Mouse (Mus musculus) T-helper 2 cell (primary cell): ENCODE results near the gene Tmem182.

Experiments used
- in situ Hi-C: fragments of 300-600 bp; cut with MboI, MseI; formaldehyde crosslinking; loops from one replicate; pipeline ENCODE4 v1.15.1; 2025; ENCODE audit warnings: high pct_unique_total_duplicates

The Tmem182 gene

DNA sequence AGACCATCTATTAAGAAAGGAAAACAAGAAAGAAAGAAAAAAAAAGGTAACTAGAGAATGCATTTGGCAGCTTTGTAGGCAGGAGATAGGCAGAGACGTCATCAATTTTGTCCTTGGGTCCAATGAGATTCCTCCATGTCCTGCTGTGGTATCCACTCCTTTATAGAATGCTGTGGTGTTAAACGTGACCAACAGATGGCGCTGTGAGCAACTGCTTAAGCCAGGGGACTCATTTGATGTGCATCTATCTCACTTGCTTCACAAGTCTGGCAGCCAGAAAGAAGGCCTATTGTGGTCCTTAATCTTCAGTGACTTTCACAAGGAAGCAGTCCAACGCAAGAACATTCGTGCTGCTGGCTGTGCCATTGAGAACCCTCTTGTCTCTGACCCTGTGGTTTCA, 8.1 kb upstream of the Tmem182 start:
- in situ Hi-C loops, result no loop called here

DNA sequence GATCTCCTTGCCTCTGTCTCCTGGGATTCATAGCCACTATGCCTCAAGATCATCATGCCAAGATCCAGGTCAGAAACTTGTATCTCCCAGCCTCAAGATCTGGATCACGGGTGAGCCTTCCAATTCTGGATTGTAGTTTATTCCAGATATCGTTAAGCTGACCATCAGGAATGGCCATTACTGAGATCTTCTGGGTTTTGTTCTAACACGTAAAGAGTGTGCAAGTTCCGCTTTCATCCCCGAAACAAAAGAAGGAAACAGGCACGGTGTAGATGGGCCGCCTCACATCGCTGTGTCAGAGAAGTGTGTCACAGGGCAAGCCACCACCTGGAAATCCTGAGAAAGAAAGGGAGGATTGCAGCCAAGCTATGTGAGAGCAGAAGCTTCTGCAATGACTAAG, 6.3 kb upstream of the Tmem182 start:
- in situ Hi-C loops, result no loop called here

DNA sequence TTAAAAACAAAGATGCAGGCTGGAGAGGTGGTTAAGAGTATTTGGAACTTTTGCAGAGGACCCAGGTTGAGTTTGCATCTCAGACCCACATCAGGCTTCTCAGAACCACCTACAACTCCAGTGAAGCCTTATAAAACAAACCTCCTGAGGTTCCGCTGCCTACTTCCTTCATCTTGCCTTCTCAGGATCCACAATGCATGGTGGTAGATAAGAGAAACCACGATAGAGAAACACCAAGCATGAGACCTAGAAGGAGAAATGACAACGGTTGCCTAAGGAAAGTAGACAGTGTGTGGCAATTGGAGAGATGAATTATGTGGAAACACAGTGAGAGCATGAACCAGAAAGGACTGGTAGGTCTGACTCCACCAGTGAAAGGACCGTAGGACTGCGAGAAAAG, 4.5 kb upstream of the Tmem182 start:
- in situ Hi-C loops, result no loop called here

DNA sequence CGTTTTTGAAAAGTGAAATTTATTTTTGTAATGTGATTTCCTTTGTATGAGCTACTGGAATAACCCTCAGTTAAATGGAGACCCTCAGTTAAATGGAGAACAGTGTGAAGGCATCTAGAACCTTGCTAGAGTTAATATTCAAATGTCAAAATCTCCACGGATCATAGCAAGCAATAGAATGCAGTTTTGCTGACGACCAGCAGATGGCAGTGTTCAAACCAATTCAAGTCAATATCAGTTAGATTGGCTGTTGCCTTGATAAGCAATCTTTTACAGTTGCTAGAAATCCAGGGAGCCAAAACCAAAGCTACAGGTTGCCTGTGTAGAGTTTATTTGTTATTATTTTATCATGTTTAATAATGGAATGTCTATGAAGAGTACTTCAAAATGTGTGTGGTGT, 2.6 kb upstream of the Tmem182 start:
- in situ Hi-C loops, result no loop called here

DNA sequence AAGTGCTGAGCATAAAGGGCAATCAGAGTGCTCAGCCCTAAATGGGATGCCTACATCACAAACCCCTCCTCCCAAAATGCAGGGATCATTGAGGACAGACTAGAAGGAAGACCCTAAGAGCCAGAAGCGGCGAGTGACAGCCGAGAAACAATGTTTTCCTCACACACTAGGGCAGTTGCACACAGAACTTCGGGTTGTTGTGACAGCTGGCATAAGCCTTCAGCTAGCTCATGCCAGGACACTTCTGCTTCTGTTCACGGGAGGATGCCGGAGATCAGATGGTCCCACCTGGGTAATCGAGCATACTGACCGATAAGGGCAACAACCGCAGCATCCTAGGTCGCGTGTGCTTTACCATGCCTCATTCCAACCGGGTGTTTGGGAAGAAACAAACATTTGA, 1.3 kb upstream of the Tmem182 start:
- in situ Hi-C loops, result no loop called here

DNA sequence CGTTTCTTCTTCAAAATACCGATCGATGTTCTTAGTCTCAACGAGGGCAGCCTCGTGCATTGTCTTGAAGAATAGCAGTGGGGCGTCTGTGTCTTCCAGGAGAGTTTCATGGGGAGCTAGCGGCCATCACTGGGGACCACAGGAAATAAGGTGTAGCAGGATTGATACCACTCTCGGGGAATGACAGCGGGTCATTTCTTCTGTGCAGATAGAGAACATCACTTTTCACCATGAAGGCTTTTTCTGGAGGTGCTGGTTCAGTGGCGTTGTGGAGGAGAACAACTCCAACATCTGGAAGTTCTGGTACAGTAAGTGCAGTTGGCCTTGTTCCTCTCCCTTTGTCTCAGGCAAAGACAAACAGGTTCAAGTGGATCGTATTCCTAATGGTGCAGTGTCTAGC, 490 bp downstream of the Tmem182 start:
- in situ Hi-C loops, result no loop called here

DNA sequence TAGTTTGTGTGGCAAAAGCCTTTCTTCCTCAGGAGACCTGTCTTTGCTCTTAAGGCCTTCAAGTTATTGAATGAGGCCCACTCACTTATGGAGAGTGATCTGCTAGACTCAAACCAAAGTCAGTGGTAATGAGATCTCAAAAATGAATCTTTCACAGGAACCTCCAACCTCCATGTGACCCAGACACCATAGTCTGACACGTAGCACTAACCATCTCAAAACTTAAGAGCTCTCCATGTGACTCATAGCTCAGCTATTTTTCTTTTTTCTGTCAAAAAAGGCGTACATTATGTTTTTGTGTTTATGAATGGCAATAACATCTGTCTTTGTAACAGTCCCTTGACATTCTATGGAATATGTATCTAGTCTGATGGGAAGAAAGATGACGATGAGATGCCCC, 3.2 kb downstream of the Tmem182 start:
- in situ Hi-C loops, result no loop called here

DNA sequence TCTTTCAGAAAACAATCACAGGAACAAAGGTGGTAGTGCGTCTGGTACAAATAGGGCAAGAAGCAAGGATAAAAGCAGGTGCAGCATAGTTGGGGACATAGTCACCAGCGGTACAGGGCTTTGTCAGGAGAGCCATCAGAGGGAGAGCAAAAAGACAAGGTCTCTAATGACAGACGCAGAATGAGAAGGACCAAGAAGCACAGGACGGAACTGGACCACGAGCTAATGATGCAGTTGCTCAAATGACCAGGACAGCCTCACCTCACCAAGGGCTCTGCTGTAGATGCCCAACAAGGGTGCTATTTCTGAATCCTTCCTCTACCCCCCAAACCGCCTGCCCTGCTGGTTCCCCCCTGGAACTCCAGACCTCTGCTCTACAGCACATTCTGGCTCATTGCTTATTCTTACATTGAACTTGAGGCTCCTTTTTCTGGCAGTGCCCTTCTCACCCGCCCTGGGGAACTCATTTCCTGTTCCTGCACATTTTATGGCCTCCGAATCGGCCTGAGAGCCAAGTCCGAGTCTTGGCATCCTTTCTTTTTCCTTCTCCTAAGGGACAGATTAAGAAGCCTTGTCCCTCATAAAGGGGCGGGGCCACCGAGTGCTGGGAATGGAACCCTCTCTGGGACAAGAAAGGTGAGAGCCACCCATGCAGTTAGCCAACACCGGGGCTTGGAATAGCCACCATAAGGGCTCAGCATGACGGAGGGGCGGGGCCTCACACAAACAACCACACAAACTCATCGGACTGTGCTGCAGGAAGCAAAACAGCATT, 9.9 kb downstream of the Tmem182 start:
- in situ Hi-C loops, result no loop called here

DNA sequence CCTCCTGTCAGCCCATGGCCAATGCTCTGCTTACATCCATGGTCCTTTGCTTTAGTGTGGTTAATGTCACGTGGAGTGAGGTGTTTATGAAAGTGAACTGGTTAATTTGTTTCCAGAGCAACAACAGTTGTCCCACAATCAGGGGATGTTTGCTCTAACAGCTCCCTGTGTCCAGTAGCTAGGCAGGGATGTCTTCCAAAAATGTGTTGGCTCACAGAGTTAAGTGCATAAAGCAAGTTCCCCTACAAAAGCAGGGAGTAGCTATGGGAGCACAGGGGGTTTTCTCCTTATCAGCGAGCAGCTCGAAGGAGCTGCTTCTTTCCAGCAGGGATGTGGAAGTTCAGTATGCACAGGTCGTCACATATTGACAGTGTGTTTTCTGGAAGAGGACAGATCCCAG, 19.1 kb downstream of the Tmem182 start:
- in situ Hi-C loops, result no loop called here

DNA sequence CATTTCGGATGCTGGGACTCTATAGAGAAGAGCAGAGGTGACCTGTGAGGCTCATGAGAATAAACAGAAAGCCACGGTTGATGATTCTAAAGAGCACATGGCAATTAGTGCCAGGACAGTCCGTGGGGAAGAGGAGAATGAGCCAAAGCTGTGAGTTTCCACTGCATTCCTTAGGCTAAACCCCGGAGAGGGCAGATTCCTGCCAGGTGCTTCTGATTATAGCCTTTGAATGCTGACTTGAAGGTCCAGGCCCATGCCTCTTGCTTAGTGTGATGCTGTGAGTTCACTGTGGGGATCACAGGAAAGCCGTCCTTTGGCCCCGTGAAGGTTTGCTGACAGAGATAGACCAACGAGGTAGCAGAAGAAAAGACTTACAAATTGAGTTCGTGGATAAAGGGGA, 19.5 kb downstream of the Tmem182 start:
- in situ Hi-C loops, result no loop called here

DNA sequence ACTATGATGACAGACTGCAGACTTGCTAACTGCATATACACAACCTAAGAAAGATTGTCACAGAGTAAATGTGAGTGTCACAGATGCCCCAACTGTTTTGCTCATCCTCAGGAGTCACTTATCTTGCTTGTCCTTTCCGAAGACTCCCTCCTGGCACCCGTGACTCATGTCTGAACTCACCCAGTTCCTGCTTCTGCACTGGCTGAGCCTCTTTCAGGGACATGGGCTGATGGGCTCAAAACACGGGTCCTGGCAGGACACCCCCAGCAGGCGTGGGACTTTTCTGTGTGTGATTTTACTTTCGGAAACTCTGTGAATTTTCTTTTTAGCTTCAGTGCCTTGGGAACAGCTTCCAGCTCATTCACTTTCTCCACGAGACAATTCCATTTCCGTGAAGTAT, 20.4 kb downstream of the Tmem182 start:
- in situ Hi-C loops, result no loop called here

DNA sequence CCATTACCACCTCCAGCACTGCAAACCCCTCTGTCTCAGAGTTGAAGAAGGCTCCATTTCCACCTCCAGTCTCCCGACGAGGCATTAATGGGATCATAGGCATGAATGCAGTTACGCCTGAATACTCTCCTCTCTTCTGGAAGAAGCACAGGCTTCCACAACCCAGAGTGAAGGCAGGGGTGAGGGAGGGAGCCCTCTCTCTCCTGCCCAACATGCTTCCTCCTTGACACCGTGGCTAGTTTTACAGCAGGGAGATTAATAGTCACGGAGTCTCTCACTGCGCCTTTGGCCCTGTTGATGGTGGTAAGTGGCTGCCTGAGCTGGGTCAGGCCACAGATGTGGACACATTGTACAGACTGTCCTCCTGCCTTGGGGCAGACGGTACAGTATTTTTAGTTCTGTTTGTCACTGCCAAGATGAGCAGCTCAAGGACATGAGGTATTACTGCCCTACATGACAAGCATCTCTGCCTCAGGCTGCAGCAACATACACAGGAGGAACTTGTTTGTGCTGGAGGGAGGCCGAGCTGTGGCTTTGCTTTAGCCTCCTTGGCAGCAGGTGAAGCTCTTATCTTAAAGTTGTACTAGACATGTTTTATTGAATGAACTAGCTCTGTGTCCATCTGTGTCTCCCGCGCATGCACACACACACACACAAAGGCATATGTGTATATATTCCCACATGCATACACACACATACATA, 24.0 kb downstream of the Tmem182 start:
- in situ Hi-C loops, result no loop called here

DNA sequence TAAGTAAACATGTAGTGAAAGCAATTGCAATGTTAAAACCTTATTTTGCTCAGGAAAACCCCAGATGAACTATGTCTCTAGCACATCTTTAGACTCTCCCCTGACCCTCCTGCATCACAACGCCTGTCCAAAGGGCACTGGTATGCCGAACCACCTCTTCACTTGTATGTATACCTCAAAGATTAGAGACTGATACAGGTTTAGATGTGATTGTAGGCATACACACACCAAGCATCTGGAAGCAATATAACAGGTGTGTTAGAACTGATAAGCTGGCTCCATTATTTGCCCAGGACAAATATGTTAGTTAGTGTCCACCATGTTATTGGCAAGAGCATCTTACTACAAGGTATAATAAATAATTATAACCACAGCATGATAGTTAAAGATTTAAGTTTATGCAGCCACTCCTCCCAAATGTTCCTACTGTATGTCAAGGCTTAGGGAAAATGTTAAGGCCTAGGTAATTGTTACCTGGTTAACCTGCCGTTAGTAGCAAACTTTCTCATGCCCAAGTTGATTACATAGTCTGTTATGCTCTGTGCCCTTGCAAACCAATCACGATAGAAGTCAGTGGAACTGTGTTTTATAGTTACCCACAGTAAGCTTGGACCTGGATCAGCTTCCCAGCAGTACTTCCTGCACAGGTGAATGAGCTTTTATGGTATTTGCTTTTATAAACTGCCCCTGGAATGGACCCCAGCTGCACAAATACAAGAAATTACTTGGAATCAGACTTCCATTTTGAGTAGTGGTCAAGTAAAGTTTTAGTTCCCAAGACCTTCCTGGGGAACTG, 25.5 kb downstream of the Tmem182 start:
- in situ Hi-C loops, result no loop called here

DNA sequence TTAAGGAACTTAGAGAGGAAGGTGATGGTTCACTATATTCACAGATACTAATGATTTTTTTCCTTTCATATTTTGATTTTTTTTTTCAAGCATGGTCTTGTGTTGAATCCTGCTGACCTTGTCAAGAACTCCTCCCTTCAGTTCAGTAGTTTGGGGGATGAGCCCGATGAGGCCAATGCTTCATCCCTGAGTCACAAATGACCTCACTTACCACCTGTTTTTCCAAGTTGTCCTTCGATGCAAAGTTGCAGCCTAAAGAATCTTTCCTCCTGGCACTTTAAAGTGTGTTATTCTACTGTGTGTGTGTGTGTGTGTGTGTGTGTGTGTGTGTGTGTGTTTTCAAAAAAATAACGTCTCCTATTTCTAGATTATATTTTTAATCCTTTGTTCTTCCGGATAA, 30.1 kb downstream of the Tmem182 start:
- in situ Hi-C loops, result no loop called here

DNA sequence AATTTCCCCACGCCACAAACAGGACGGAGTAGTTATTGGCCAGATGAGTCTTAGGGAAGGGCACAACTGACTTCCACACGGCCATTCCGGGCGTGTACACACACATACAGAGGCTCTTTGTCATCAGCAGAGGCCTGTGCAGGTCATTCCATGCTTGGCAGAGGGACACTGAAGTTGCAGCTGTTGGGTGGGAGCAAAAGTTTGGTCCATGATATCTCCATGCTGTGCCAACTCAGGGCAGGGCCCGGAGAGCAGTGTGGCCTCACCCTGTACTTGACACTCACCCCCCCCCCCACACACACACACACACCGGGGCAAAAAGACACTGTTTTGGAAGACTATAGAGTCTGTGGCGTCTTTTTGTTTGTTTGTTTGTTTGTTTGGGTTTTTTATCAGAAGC, 35.2 kb downstream of the Tmem182 start:
- in situ Hi-C loops, result no loop called here

DNA sequence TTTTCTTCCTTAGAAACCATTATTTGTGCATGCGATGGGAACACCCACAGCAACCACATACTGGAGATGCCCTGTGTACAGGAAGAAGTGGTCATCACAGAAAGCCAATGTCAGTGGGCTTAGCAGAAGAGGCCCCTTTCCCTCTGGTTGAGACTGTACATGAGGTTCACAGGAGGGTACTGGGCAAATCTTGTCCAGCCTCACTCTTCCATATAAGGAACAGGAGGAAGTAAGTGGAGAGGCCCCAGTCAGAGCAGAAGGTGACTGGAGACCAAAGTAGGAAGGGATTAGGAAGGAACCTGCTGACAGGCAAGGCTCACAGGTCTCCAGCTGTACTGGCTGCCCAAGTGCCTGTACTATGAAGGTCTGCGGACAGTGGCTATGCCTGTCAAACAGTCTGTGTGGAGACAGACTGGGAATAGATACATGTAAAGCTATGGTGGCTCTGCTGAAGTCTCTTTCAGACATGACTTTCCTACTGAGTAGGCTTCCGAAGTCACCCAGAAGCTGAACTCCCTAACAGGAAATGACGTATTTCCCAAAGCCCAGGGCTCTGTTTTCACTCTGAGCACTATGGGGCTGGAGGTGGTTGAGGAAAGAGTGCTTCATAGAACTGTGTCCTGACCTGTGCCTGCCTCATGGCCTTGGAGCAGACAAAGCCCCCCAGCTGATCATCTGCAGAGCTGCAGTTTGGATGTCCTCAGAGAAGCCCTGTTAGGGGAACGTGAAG, 35.8 kb downstream of the Tmem182 start:
- in situ Hi-C loops, result no loop called here

DNA sequence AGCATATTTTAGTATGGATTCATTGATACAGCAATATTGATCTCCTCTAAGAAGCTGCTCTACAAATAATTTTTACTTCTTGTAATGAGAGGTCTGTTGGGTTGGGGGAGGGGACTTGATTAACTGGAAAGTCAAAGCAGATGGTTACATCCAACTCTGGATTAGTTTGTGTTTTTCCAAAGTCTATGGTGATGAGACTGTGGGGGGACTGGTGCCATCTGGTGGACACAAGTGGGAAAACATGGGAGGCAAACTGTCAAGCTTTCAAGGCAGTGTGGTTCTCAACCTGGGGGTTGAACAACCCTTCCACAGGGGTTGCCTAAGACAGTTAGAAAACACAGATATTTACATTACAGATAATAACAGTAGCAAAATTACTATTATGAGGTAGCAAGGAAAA, 39.2 kb downstream of the Tmem182 start:
- in situ Hi-C loops, result no loop called here

DNA sequence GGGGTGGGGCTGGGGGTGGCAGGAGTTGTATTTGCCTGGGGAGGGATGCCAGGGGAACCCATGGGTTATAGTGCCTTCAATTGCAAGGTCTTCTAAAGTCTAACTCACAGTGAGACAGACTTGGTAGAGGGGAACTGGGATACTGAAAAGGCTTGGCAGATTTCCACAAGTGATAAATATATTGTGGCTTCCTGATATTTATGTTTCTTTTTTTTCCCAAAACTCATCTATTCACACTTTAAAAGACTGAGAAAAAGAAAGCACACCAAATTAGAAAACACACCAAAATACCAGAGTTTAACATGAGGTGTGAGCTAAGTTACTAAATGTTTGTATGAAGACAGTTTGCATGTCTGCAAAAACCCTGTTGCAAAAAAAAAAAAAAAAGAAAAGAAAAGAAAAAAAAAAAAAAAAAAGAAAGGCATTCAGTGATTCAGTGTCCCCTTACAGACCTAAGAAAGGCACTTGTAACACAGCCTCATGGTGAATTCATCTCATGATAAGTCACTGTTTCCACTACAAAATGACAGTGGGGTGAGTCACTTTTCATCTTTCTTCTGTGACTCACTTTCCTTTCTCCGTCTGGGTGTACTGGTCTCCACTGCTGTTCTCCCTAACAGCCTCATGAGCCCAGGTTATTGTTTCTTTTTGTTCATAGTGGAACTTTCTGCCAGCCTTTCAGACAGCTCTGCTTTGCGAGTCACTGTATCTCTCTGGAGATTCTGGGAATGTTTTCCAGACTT, 42.0 kb downstream of the Tmem182 start:
- in situ Hi-C loops, result no loop called here

DNA sequence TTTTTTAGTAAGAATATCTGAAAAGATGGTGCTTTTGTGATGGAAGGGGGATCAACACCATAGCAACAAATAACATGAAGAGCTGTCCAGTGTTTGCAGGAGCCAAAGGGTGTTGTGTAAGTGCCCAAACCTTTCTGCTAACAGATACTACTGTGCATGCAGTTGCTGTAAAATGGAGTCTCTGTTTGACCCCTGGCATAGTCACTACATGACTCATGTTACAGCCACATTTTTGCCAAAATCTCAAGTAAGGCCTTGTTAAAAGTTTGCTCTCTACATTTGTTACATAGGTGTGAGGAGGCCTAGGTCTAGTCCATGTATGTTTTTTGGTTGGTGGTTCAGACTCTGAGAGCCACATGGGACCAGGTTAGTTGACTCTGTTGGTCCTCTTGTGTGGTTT, 45.9 kb downstream of the Tmem182 start:
- in situ Hi-C loops, result no loop called here

DNA sequence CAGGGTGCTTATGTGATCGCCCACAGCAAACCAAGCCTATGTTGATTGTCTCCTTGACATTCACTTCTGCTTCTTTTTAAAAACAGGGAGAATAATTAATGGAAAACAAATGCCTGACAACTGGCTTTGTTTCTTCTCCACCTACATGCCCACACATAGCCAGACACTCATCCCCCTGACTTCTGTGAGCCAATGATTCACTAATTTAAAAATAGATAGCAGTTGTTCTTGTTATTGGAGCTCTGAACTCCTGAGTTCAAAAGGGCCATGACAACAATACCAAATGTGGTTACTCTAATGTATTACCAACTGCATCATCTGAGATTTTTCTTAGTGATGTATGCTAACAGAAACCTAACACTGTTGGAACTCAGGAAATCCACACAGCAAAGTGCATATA, 49.9 kb downstream of the Tmem182 start:
- in situ Hi-C loops, result no loop called here
